Mouse (Mus musculus) liver, embryonic 14.5 days (tissue): ENCODE results near the gene Mrpl10. TPM values are rescaled to one million over a fixed set of nuclear protein-coding genes. Genes with fewer than 3 reads are reported as not detected.

Experiments used
- ATAC-seq: fragments of 200-750 bp; cut with Nextera tagmentation; 2 replicates; pipeline ENCODE4 v1.8.0; 2017; ENCODE audit warnings: moderate number of reproducible peaks, mild to moderate bottlenecking, moderate library complexity; ENCODE audit not compliant: insufficient read depth
- DNase-seq, 3 experiments: peaks; one replicate each; pipeline ENCODE4 v3.0.0-alpha.2; 2012 to 2013; ENCODE audit warnings: low read depth in 3 of 3, low spot score in 3 of 3
- H3K27ac ChIP-seq: fragments of 300-500 bp; sonication (generic); 2 replicates; pipeline ENCODE4 v1.5.1; 2014; ENCODE audit warnings: moderate library complexity, mild to moderate bottlenecking, control low read depth, inconsistent platforms
- H3K27me3 ChIP-seq: fragments of 300-500 bp; sonication (generic); 2 replicates; pipeline ENCODE4 v1.6.1; 2014; ENCODE audit warnings: mild to moderate bottlenecking, low read length, moderate library complexity; ENCODE audit not compliant: control insufficient read depth, insufficient read depth
- H3K36me3 ChIP-seq: fragments of 300-500 bp; sonication (generic); replicated peaks from 2 replicates; pipeline ENCODE4 v1.6.1; 2014; ENCODE audit warnings: low read depth; ENCODE audit not compliant: control insufficient read depth, insufficient read depth
- H3K4me1 ChIP-seq, 2 experiments: fragments of 200-500 bp in 1 of 2; fragments of 300-500 bp in 1 of 2; sonication (generic) in 1 of 2; replicated peaks; 2 replicates each; pipeline ENCODE4 v1.6.1; 2012 to 2014; ENCODE audit warnings: antibody characterized with exemption in 1 of 2, inconsistent platforms in 1 of 2, low read length in 1 of 2; ENCODE audit not compliant: control insufficient read depth in 2 of 2, insufficient read depth in 2 of 2
- H3K4me2 ChIP-seq: fragments of 300-500 bp; sonication (generic); 2 replicates; pipeline ENCODE4 v1.6.1; 2014; ENCODE audit warnings: low read depth, mild to moderate bottlenecking, control low read depth, moderate library complexity
- H3K4me3 ChIP-seq, 2 experiments: fragments of 200-500 bp in 1 of 2; fragments of 300-500 bp in 1 of 2; sonication (generic) in 1 of 2; 2 replicates each; pipeline ENCODE4 v1.5.1; 2012 to 2014; ENCODE audit warnings: low read depth in 2 of 2, low read length in 2 of 2, mild to moderate bottlenecking in 2 of 2, control low read depth in 1 of 2, inconsistent platforms in 1 of 2, moderate library complexity in 1 of 2; ENCODE audit not compliant: insufficient read depth in 1 of 2
- H3K9ac ChIP-seq: fragments of 300-500 bp; sonication (generic); replicated peaks from 2 replicates; pipeline ENCODE4 v1.6.1; 2014; ENCODE audit warnings: mild to moderate bottlenecking, control low read depth, moderate library complexity
- H3K9me3 ChIP-seq: fragments of 300-500 bp; sonication (generic); 2 replicates; pipeline ENCODE4 v1.6.1; 2016; ENCODE audit warnings: low read length, mixed read lengths; ENCODE audit not compliant: control insufficient read depth
- CTCF ChIP-seq: IDR thresholded peaks from 2 replicates; pipeline ENCODE4 v1.5.1; 2016; ENCODE audit warnings: antibody characterized with exemption, low read depth, control low read depth
- EP300 ChIP-seq: IDR thresholded peaks from 2 replicates; pipeline ENCODE4 v1.6.1; 2016; ENCODE audit warnings: antibody characterized with exemption, low read depth
- WGBS: fragments of 180-500 bp; shearing (Covaris S2); extraction: QIAGEN DNeasy Blood & Tissue Kit; methylation state at CpG from one replicate; pipeline ENCODE4 v1.1.7; 2014; ENCODE audit not compliant: insufficient replicate concordance; 5-methylcytosine and 5-hydroxymethylcytosine counted together
- microRNA-seq: library from miRNA; unstranded; fragments of <30 nt; microRNA quantifications from one replicate; pipeline ENCODE4, GENCODE M21; 2016
- polyA plus RNA-seq, 2 experiments: library from polyadenylated mRNA; depleted of rRNA in 1 of 2; stranded (reverse) in 1 of 2; unstranded in 1 of 2; fragments of >200 nt; fragmentation: Nextera tagmentation in 1 of 2; extraction: Ambion mirVana in 1 of 2; gene quantifications; 2 replicates each; pipeline versions ENCODE4 v1.2.1 to v1.2.3; 2012 to 2014

Mrpl10 gene
- polyA plus RNA-seq, 2 experiments, result 29.1 to 34.9 TPM

DNA sequence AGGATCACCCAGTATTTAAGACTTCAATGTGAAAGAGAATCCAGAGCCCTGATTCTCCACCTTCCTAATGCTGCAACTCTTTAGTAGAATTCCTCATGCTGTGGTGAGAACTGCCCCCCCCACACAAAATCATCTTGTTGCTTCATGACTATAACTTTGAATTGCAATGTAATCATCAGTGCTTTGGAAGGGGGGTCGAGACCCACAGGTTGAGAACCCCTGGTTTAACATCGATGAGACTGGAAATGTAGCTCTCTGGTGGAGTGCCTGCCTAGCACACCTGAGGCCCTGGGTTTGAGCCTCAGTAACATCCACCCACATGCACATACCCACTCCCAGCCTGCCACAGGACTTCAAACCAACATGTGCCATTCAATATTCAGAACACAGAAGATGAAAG lies 53.2 kb downstream of the Mrpl10 start:
- no peak overlapping the region for H3K4me3 ChIP-seq
- no peaks in the 10 kb centered on the region for H3K36me3 ChIP-seq
- TF ChIP-seq EP300 (no peak), CTCF (no peak)
- H3K27ac ChIP-seq, result no peak overlapping the region
- H3K4me2 ChIP-seq, result no peak overlapping the region
- no peak overlapping the region for H3K9ac ChIP-seq
- H3K4me1 ChIP-seq, result no peaks in the 10 kb centered on the region
- WGBS, result 42% methylated on average over 2 of the region's 2 CpGs
- H3K9me3 ChIP-seq, result no peaks in the 10 kb centered on the region
- DNase-seq (no peak), ATAC-seq (no peak)
- H3K27me3 ChIP-seq, result peaks cover 13% of the 10 kb centered on the region

DNA sequence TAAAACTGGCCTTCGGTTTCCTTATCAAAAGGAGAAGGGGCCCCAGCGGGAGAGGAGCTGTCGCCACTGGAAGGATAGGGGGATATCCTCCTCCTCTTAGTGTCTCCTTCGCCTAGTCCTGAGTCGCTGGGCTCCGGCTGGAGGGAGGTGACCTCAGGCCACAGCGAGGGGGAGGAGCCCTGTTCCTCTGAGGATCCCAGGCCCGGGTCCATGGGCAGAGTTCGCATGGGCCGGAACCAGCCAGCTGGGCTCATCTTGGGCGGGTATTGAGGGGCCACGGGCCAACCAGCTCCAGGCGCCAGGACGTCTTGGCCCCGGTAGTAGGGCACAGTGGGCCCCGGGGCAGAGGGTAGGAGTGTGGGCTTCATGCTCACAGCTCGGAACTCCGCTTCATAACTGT lies 57.4 kb downstream of the Mrpl10 start:
- no peak overlapping the region for H3K4me2 ChIP-seq
- no peak overlapping the region for H3K27ac ChIP-seq
- no peaks in the 10 kb centered on the region for H3K4me1 ChIP-seq
- H3K9me3 ChIP-seq, result no peaks in the 10 kb centered on the region
- WGBS, result 16% methylated on average over 18 of the region's 18 CpGs
- DNase-seq, result no peak
- ATAC-seq, result no peak
- peaks cover 19% of the 10 kb centered on the region for H3K27me3 ChIP-seq
- no peak overlapping the region for H3K4me3 ChIP-seq
- no peak for TF ChIP-seq CTCF
- no peaks in the 10 kb centered on the region for H3K36me3 ChIP-seq
- no peak overlapping the region for H3K9ac ChIP-seq

Small RNA genes within 50 kb of the gene (microRNA-seq; reads per million reads assigned to microRNA genes)
- 1.3 reads per million for gene Mir8103

Other genes starting within 250 kb of the Mrpl10 start
- 14.4 and 15.2 TPM in 2 replicates for gene Nfe2l1, start 211.6 kb upstream of the Mrpl10 start, polyA plus RNA-seq (2012; rRNA removed)
- gene Nfe2l1, start 211.6 kb upstream of the Mrpl10 start, polyA plus RNA-seq (2014; fragmentation: Nextera tagmentation; extraction: Ambion mirVana), result 9.6 and 10.1 TPM in 2 replicates
- gene Copz2, start 191.7 kb upstream of the Mrpl10 start, polyA plus RNA-seq (2012; rRNA removed), result 7.9 and 8.7 TPM in 2 replicates
- gene Copz2, start 191.7 kb upstream of the Mrpl10 start, polyA plus RNA-seq (2014; fragmentation: Nextera tagmentation; extraction: Ambion mirVana), result 18.6 and 18.8 TPM in 2 replicates
- gene Cdk5rap3, start 125.1 kb upstream of the Mrpl10 start, polyA plus RNA-seq (2012; rRNA removed), result 14.2 and 20.1 TPM in 2 replicates
- gene Cdk5rap3, start 125.1 kb upstream of the Mrpl10 start, polyA plus RNA-seq (2014; fragmentation: Nextera tagmentation; extraction: Ambion mirVana), result 34.1 and 36.4 TPM in 2 replicates
- gene Prr15l, start 113.5 kb upstream of the Mrpl10 start, polyA plus RNA-seq (2012; rRNA removed), result 2.8 and 3.3 TPM in 2 replicates
- gene Prr15l, start 113.5 kb upstream of the Mrpl10 start, polyA plus RNA-seq (2014; fragmentation: Nextera tagmentation; extraction: Ambion mirVana), result 4.9 and 8.5 TPM in 2 replicates
- gene Pnpo, start 97.6 kb upstream of the Mrpl10 start, polyA plus RNA-seq (2012; rRNA removed), result 315 and 355 TPM in 2 replicates
- gene Pnpo, start 97.6 kb upstream of the Mrpl10 start, polyA plus RNA-seq (2014; fragmentation: Nextera tagmentation; extraction: Ambion mirVana), result 564 and 592 TPM in 2 replicates
- gene Sp2, start 58.6 kb upstream of the Mrpl10 start, polyA plus RNA-seq (2012; rRNA removed), result 7.7 and 8.0 TPM in 2 replicates
- 13.7 and 17.1 TPM in 2 replicates for gene Sp2, start 58.6 kb upstream of the Mrpl10 start, polyA plus RNA-seq (2014; fragmentation: Nextera tagmentation; extraction: Ambion mirVana)
- 0.02 and 0.06 TPM in 2 replicates for gene Sp6, start 28.2 kb upstream of the Mrpl10 start, polyA plus RNA-seq (2012; rRNA removed)
- not detected in 2 replicates for gene Sp6, start 28.2 kb upstream of the Mrpl10 start, polyA plus RNA-seq (2014; fragmentation: Nextera tagmentation; extraction: Ambion mirVana)
- gene Scrn2, start 11.6 kb upstream of the Mrpl10 start, polyA plus RNA-seq (2012; rRNA removed), result 5.7 and 5.9 TPM in 2 replicates
- gene Scrn2, start 11.6 kb upstream of the Mrpl10 start, polyA plus RNA-seq (2014; fragmentation: Nextera tagmentation; extraction: Ambion mirVana), result 5.8 and 6.3 TPM in 2 replicates
- gene Lrrc46, start 153 bp upstream of the Mrpl10 start, polyA plus RNA-seq (2012; rRNA removed), result 0.20 and 0.29 TPM in 2 replicates
- gene Lrrc46, start 153 bp upstream of the Mrpl10 start, polyA plus RNA-seq (2014; fragmentation: Nextera tagmentation; extraction: Ambion mirVana), result 0.28 and 0.38 TPM in 2 replicates
- 2.0 and 2.5 TPM in 2 replicates for gene Osbpl7, start 9.1 kb downstream of the Mrpl10 start, polyA plus RNA-seq (2012; rRNA removed)
- gene Osbpl7, start 9.1 kb downstream of the Mrpl10 start, polyA plus RNA-seq (2014; fragmentation: Nextera tagmentation; extraction: Ambion mirVana), result 1.2 and 1.7 TPM in 2 replicates
- 0.02 and 0.05 TPM in 2 replicates for gene Tbx21, start 73.8 kb downstream of the Mrpl10 start, polyA plus RNA-seq (2012; rRNA removed)
- gene Tbx21, start 73.8 kb downstream of the Mrpl10 start, polyA plus RNA-seq (2014; fragmentation: Nextera tagmentation; extraction: Ambion mirVana), result not detected in 2 replicates
- 2.4 and 2.6 TPM in 2 replicates for gene Tbkbp1, start 109.9 kb downstream of the Mrpl10 start, polyA plus RNA-seq (2012; rRNA removed)
- 0.90 and 1.6 TPM in 2 replicates for gene Tbkbp1, start 109.9 kb downstream of the Mrpl10 start, polyA plus RNA-seq (2014; fragmentation: Nextera tagmentation; extraction: Ambion mirVana)
- 38.0 and 58.0 TPM in 2 replicates for gene Kpnb1, start 146.3 kb downstream of the Mrpl10 start, polyA plus RNA-seq (2012; rRNA removed)
- 23.2 and 26.1 TPM in 2 replicates for gene Kpnb1, start 146.3 kb downstream of the Mrpl10 start, polyA plus RNA-seq (2014; fragmentation: Nextera tagmentation; extraction: Ambion mirVana)
- 4.3 and 8.5 TPM in 2 replicates for gene Npepps, start 239.1 kb downstream of the Mrpl10 start, polyA plus RNA-seq (2012; rRNA removed)
- 14.4 and 15.1 TPM in 2 replicates for gene Npepps, start 239.1 kb downstream of the Mrpl10 start, polyA plus RNA-seq (2014; fragmentation: Nextera tagmentation; extraction: Ambion mirVana)